Comparison of ENCODE assay signal across 9 mouse cellular contexts in the genomic region with DNA sequence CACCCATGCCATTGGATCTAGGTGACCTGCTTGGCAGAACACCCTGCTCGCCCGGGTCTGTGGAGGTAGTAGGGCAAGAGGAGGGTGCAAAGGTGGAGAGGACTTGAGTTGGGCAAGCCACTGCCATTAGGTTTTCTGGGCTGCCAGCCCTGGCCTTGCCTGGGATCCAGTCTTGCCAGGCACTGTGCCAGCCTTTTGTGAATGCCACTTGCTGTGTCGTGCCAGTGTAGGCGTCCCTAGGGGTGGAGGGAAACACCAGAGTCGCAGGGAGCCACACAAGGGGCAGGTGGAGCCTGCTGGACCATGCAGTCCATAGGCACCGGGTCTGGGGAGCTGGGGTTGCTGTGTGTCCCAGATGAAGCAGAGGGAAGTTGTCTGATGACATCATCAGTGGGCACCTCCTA. TPM values are rescaled to one million over a fixed set of nuclear protein-coding genes. Genes with fewer than 3 reads are reported as not detected.
A peak's percentile ranks its signal among the peaks of the same experiment; 100 is the strongest.
DNase-seq lines count a peak whose midpoint lies in the region; ATAC-seq lines count a peak whose summit lies in the region.
"Had no signal": no experiment of that assay in that cellular context is flagged by ENCODE, and none has a peak within 500 bp of the region (broad histone marks: within the 10 kb centered on the region; RNA-seq: fewer than 3 reads in every experiment).

No protein-coding gene starts in this region.

- WGBS in kidney, embryonic 16.5 days: 91% methylated on average over 6 of the region's 6 CpGs
- 92% methylated on average over 6 of the region's 6 CpGs for WGBS in midbrain, embryonic 13.5 days

- H3K4me2 ChIP-seq in kidney, embryonic 16.5 days (replicated peaks; ENCODE audit: low read depth, low read length): no peak overlapping the region
- H3K4me2 ChIP-seq in midbrain, embryonic 13.5 days (replicated peaks): no peak overlapping the region
- H3K4me2 ChIP-seq: limb, embryonic 15.5 days had no signal

- no peak overlapping the region for H3K27ac ChIP-seq in kidney, embryonic 16.5 days (ENCODE audit: low read length)
- H3K27ac ChIP-seq in midbrain, embryonic 13.5 days: no peak overlapping the region
- H3K27ac ChIP-seq: limb, embryonic 15.5 days had no signal

- H3K4me1 ChIP-seq in kidney, embryonic 16.5 days (ENCODE audit: insufficient read depth, low read length): peaks cover 21% of the 10 kb centered on the region
- peaks cover 19% of the 10 kb centered on the region for H3K4me1 ChIP-seq in midbrain, embryonic 13.5 days (replicated peaks)

- no peak overlapping the region for H3K4me3 ChIP-seq in kidney, embryonic 16.5 days (ENCODE audit: low read length)
- no peak overlapping the region for H3K4me3 ChIP-seq in midbrain, embryonic 13.5 days (replicated peaks)
- H3K4me3 ChIP-seq: limb, embryonic 15.5 days had no signal

- DNase-seq in kidney, adult 18-20 months: peak; percentile 80
- peak; percentile 81 for DNase-seq in adrenal gland, postnatal 25 days
- DNase-seq in frontal cortex, postnatal 36 days (ENCODE audit: low spot score in 2 of 2): peak; percentile 48 to 63
- DNase-seq in kidney, postnatal 36 days: peak; percentile 87 to 90
- DNase-seq in right cerebral cortex, postnatal 10 days (ENCODE audit: low spot score in 2 of 2): peak; percentile 81 to 85
- no peak for DNase-seq in T-cell, adult 2 months (ENCODE audit: low spot score)

- no peak overlapping the region for H3K9ac ChIP-seq in kidney, embryonic 16.5 days (replicated peaks; ENCODE audit: low read length)
- no peak overlapping the region for H3K9ac ChIP-seq in midbrain, embryonic 13.5 days (replicated peaks)
- H3K9ac ChIP-seq: limb, embryonic 15.5 days had no signal

- H3K27me3 ChIP-seq in kidney, embryonic 16.5 days (ENCODE audit: insufficient read depth, low read length): no peaks in the 10 kb centered on the region
- no peaks in the 10 kb centered on the region for H3K27me3 ChIP-seq in midbrain, embryonic 13.5 days
- H3K27me3 ChIP-seq: limb, embryonic 15.5 days had no signal

- no peaks in the 10 kb centered on the region for H3K9me3 ChIP-seq in kidney, embryonic 16.5 days (ENCODE audit: low read length)
- H3K9me3 ChIP-seq in midbrain, embryonic 13.5 days: no peaks in the 10 kb centered on the region
- H3K9me3 ChIP-seq: limb, embryonic 15.5 days had no signal

- ATAC-seq in kidney, embryonic 16.5 days (ENCODE audit: low FRiP score, low TSS enrichment): no peak
- no peak for ATAC-seq in midbrain, embryonic 13.5 days

- H3K36me3 ChIP-seq in kidney, embryonic 16.5 days (ENCODE audit: insufficient read depth, low read length): 0 out of 2 replicates have a peak, but pooled peaks cover 2% of the 10 kb centered on the region
- no peaks in the 10 kb centered on the region for H3K36me3 ChIP-seq in midbrain, embryonic 13.5 days
- H3K36me3 ChIP-seq: limb, embryonic 15.5 days had no signal

RNA-seq across cellular contexts. Expression of a gene that starts 21.5 kb away (rescaled TPM):
- 0.50 and 0.53 TPM in 2 replicates for polyA plus RNA-seq in kidney, embryonic 16.5 days (2015; fragmentation: Nextera tagmentation; extraction: Ambion mirVana)
- total RNA-seq in adrenal gland, postnatal 25 days (2021): 0.67 TPM in 2 replicates
- 0.41 and 0.62 TPM in 2 replicates for polyA plus RNA-seq in midbrain, embryonic 13.5 days (2015; fragmentation: Nextera tagmentation; extraction: Ambion mirVana)

RNA-seq across cellular contexts. Expression of a gene that starts 34.6 kb away (rescaled TPM):
- polyA plus RNA-seq in kidney, embryonic 16.5 days (2015; fragmentation: Nextera tagmentation; extraction: Ambion mirVana): 4.5 and 5.4 TPM in 2 replicates
- 5.8 and 11.4 TPM in 2 replicates for total RNA-seq in adrenal gland, postnatal 25 days (2021)
- polyA plus RNA-seq in midbrain, embryonic 13.5 days (2015; fragmentation: Nextera tagmentation; extraction: Ambion mirVana): 0.94 and 2.9 TPM in 2 replicates

RNA-seq across cellular contexts. Expression of a gene that starts 34.9 kb away (rescaled TPM):
- 33.5 and 35.1 TPM in 2 replicates for polyA plus RNA-seq in kidney, embryonic 16.5 days (2015; fragmentation: Nextera tagmentation; extraction: Ambion mirVana)
- 83.1 and 84.7 TPM in 2 replicates for total RNA-seq in adrenal gland, postnatal 25 days (2021)
- polyA plus RNA-seq in midbrain, embryonic 13.5 days (2015; fragmentation: Nextera tagmentation; extraction: Ambion mirVana): 6.3 and 7.1 TPM in 2 replicates

RNA-seq across cellular contexts. Expression of a gene that starts 50.9 kb away (rescaled TPM):
- polyA plus RNA-seq in kidney, embryonic 16.5 days (2015; fragmentation: Nextera tagmentation; extraction: Ambion mirVana): 91.1 and 94.0 TPM in 2 replicates
- total RNA-seq in adrenal gland, postnatal 25 days (2021): 168 and 179 TPM in 2 replicates
- 17.2 and 18.6 TPM in 2 replicates for polyA plus RNA-seq in midbrain, embryonic 13.5 days (2015; fragmentation: Nextera tagmentation; extraction: Ambion mirVana)

RNA-seq across cellular contexts. Expression of a gene that starts 55.6 kb away (rescaled TPM):
- 149 and 156 TPM in 2 replicates for polyA plus RNA-seq in kidney, embryonic 16.5 days (2015; fragmentation: Nextera tagmentation; extraction: Ambion mirVana)
- 65.2 and 75.9 TPM in 2 replicates for total RNA-seq in adrenal gland, postnatal 25 days (2021)
- polyA plus RNA-seq in midbrain, embryonic 13.5 days (2015; fragmentation: Nextera tagmentation; extraction: Ambion mirVana): 81.5 and 92.2 TPM in 2 replicates
